Mouse (Mus musculus): ENCODE data around the gene Ddx4. TPM values are rescaled to one million over a fixed set of nuclear protein-coding genes. Genes with fewer than 3 reads are reported as not detected.

The Ddx4 gene
- total RNA-seq, 2 experiments from 2014 or later, result 2.1 to 3.1 TPM

- DNase-seq, result no peak
Observed at GRCm38 (mm10) chr13:112553304-112553703, 99.0 kb downstream of the Ddx4 start.

GRCm38 (mm10) chr13:112551641-112552548 is 100.4 kb downstream of the Ddx4 start:
- no peak for DNase-seq

Other genes starting within 250 kb of the Ddx4 start
- gene Il6st, start 188.4 kb downstream of the Ddx4 start, total RNA-seq (2021), result 10 to 100 TPM; 67.3 to 80.3 TPM
- gene Il31ra, start 58.1 kb downstream of the Ddx4 start, total RNA-seq (2021), result under 1 TPM in 1 of 2 experiments, not detected in 1; 0.18 TPM
- 10 to 100 TPM; 28.6 to 32.5 TPM for gene Slc38a9, start 8.3 kb upstream of the Ddx4 start, total RNA-seq (2021)
- gene Plpp1, start 148.3 kb upstream of the Ddx4 start, total RNA-seq (2021), result 10 to 100 TPM; 28.5 to 30.7 TPM

Data from layer of hippocampus, postnatal 36 days (tissue).